Mouse (Mus musculus) embryonic facial prominence, embryonic 12.5 days (tissue): ENCODE results near the gene Poll. TPM values are rescaled to one million over a fixed set of nuclear protein-coding genes. Genes with fewer than 3 reads are reported as not detected.

Experiments
- ATAC-seq: fragments of 200-750 bp; cut with Nextera tagmentation; 2 replicates; pipeline ENCODE4 v1.8.0; 2017; ENCODE audit not compliant: insufficient number of reproducible peaks, insufficient read depth, low FRiP score, low TSS enrichment
- H3K27ac ChIP-seq: fragments of 300-500 bp; sonication (generic); 2 replicates; pipeline ENCODE4 v1.5.1; 2016; ENCODE audit warnings: mild to moderate bottlenecking
- H3K27me3 ChIP-seq: fragments of 300-500 bp; sonication (generic); 2 replicates; pipeline ENCODE4 v1.6.1; 2016; ENCODE audit warnings: mild to moderate bottlenecking, moderate library complexity
- H3K36me3 ChIP-seq: fragments of 300-500 bp; sonication (generic); 2 replicates; pipeline ENCODE4 v1.6.1; 2016; ENCODE audit warnings: mild to moderate bottlenecking
- H3K4me1 ChIP-seq: fragments of 300-500 bp; sonication (generic); 2 replicates; pipeline ENCODE4 v1.6.1; 2016
- H3K4me2 ChIP-seq: fragments of 300-500 bp; sonication (generic); replicated peaks from 2 replicates; pipeline ENCODE4 v1.6.1; 2016; ENCODE audit warnings: mild to moderate bottlenecking, moderate library complexity
- H3K4me3 ChIP-seq: fragments of 300-500 bp; sonication (generic); 2 replicates; pipeline ENCODE4 v1.5.1; 2016; ENCODE audit warnings: mild to moderate bottlenecking
- H3K9ac ChIP-seq: fragments of 300-500 bp; sonication (generic); 2 replicates; pipeline ENCODE4 v1.6.1; 2016; ENCODE audit warnings: mild to moderate bottlenecking, moderate library complexity
- H3K9me3 ChIP-seq: fragments of 300-500 bp; sonication (generic); 2 replicates; pipeline ENCODE4 v1.6.1; 2016; ENCODE audit warnings: mild to moderate bottlenecking, moderate library complexity
- WGBS: fragments of 180-500 bp; shearing (Covaris S2); methylation state at CpG from one replicate; pipeline ENCODE4 v1.1.7; 2016; 5-methylcytosine and 5-hydroxymethylcytosine counted together
- polyA plus RNA-seq: library from polyadenylated mRNA; unstranded; fragments of >200 nt; fragmentation: Nextera tagmentation; extraction: Ambion mirVana; gene quantifications from 2 replicates; pipeline ENCODE4 v1.2.1, GENCODE M21; 2016

Gene Poll
- 15.6 and 17.6 TPM in 2 replicates for polyA plus RNA-seq

- Histone ChIP-seq H3K4me2 (peak within 1 kb of the TSS; percentile 90), H3K27me3 (no peaks in the 10 kb centered on the region), H3K9ac (peak within 1 kb of the TSS; percentile 75), H3K9me3 (no peaks in the 10 kb centered on the region), H3K4me1 (peaks cover 16% of the 10 kb centered on the region; the same call in 1 of the 2 replicates), H3K27ac (peak within 1 kb of the TSS; percentile 73), H3K4me3 (peak within 1 kb of the TSS; percentile 75), H3K36me3 (peaks cover 21% of the 10 kb centered on the region; the same call in 1 of the 2 replicates)
- 1% methylated on average over 35 of the region's 35 CpGs for WGBS
- ATAC-seq, result peak; percentile 64
These were observed at the start of gene Poll, which contains the start of gene Gm17018 for GRCm38 (mm10) chr19:45560153-45560890. TSS of gene Poll (minus strand) at chr19:45560531. TSS of gene Gm17018 (plus strand) at chr19:45560615.

- no peak overlapping the region for H3K27ac ChIP-seq
- no peak overlapping the region for H3K9ac ChIP-seq
- peaks cover 3% of the 10 kb centered on the region; the same call in 1 of the 2 replicates for H3K4me1 ChIP-seq
- WGBS, result 86% methylated on average over 13 of the region's 13 CpGs
- no peaks in the 10 kb centered on the region for H3K9me3 ChIP-seq
- H3K27me3 ChIP-seq, result no peaks in the 10 kb centered on the region
- no peak overlapping the region for H3K4me3 ChIP-seq
- 0 out of 2 replicates have a peak, but pooled peaks cover 2% of the 10 kb centered on the region for H3K36me3 ChIP-seq
- no peak for ATAC-seq
- no peak overlapping the region for H3K4me2 ChIP-seq
These were observed 48.5 kb upstream of the Poll start for GRCm38 (mm10) chr19:45608648-45609339.

GRCm38 (mm10) chr19:45607479-45607878 lies 47.1 kb upstream of the Poll start:
- no peaks in the 10 kb centered on the region for H3K27me3 ChIP-seq
- H3K4me3 ChIP-seq, result no peak overlapping the region
- ATAC-seq, result no peak
- WGBS, result 29% methylated on average over 7 of the region's 7 CpGs
- peaks cover 3% of the 10 kb centered on the region; the same call in 1 of the 2 replicates for H3K4me1 ChIP-seq
- no peak overlapping the region for H3K4me2 ChIP-seq
- H3K36me3 ChIP-seq, result 0 out of 2 replicates have a peak, but pooled peaks cover 2% of the 10 kb centered on the region
- H3K9me3 ChIP-seq, result no peaks in the 10 kb centered on the region
- 0 out of 2 replicates have a peak overlapping the region, but pooled peaks have one; percentile 47 for H3K27ac ChIP-seq
- H3K9ac ChIP-seq, result no peak overlapping the region

- Histone ChIP-seq H3K4me2 (no peak overlapping the region), H3K4me3 (no peak overlapping the region), H3K9ac (no peak overlapping the region), H3K27ac (no peak overlapping the region), H3K4me1 (peaks cover 3% of the 10 kb centered on the region; the same call in 1 of the 2 replicates), H3K9me3 (no peaks in the 10 kb centered on the region), H3K27me3 (no peaks in the 10 kb centered on the region), H3K36me3 (0 out of 2 replicates have a peak, but pooled peaks cover 4% of the 10 kb centered on the region)
- ATAC-seq, result no peak
- 76% methylated on average over 4 of the region's 4 CpGs for WGBS
These were observed 46.4 kb upstream of the Poll start for GRCm38 (mm10) chr19:45606701-45607100.

GRCm38 (mm10) chr19:45602606-45603005 lies 42.3 kb upstream of the Poll start:
- Histone ChIP-seq H3K9me3 (no peaks in the 10 kb centered on the region), H3K4me3 (no peak overlapping the region), H3K27ac (no peak overlapping the region), H3K27me3 (0 out of 2 replicates have a peak, but pooled peaks cover 2% of the 10 kb centered on the region), H3K36me3 (peaks cover 3% of the 10 kb centered on the region; the same call in 1 of the 2 replicates), H3K4me1 (peaks cover 1% of the 10 kb centered on the region; the same call in 1 of the 2 replicates), H3K4me2 (no peak overlapping the region), H3K9ac (no peak overlapping the region)
- 82% methylated on average over 5 of the region's 5 CpGs for WGBS
- no peak for ATAC-seq

- Histone ChIP-seq H3K27ac (no peak overlapping the region), H3K27me3 (0 out of 2 replicates have a peak, but pooled peaks cover 2% of the 10 kb centered on the region), H3K4me2 (no peak overlapping the region), H3K9me3 (no peaks in the 10 kb centered on the region), H3K36me3 (peaks cover 3% of the 10 kb centered on the region; the same call in 1 of the 2 replicates), H3K4me3 (no peak overlapping the region), H3K4me1 (peaks cover 5% of the 10 kb centered on the region; the same call in 1 of the 2 replicates), H3K9ac (no peak overlapping the region)
- ATAC-seq, result no peak
- 80% methylated on average over 4 of the region's 4 CpGs for WGBS
These were observed 36.8 kb upstream of the Poll start for GRCm38 (mm10) chr19:45597106-45597505.

GRCm38 (mm10) chr19:45596434-45596833 lies 36.1 kb upstream of the Poll start:
- Histone ChIP-seq H3K36me3 (no peaks in the 10 kb centered on the region; the same call in 1 of the 2 replicates), H3K27me3 (0 out of 2 replicates have a peak, but pooled peaks cover 2% of the 10 kb centered on the region)
- 56% methylated on average over 6 of the region's 6 CpGs for WGBS

GRCm38 (mm10) chr19:45596019-45596418 lies 35.7 kb upstream of the Poll start:
- Histone ChIP-seq H3K4me2 (no peak overlapping the region), H3K9ac (no peak overlapping the region), H3K27me3 (0 out of 2 replicates have a peak, but pooled peaks cover 2% of the 10 kb centered on the region), H3K36me3 (no peaks in the 10 kb centered on the region; the same call in 1 of the 2 replicates), H3K27ac (no peak overlapping the region), H3K4me3 (no peak overlapping the region), H3K4me1 (peaks cover 5% of the 10 kb centered on the region; the same call in 1 of the 2 replicates), H3K9me3 (no peaks in the 10 kb centered on the region)
- ATAC-seq, result peak; percentile 61; the same call in 1 of the 2 replicates
- WGBS, result 23% methylated on average over 7 of the region's 7 CpGs

More at GRCm38 (mm10) chr19:45596434-45596833, 36.1 kb upstream of the Poll start:
- H3K27ac ChIP-seq, result no peak overlapping the region
- no peaks in the 10 kb centered on the region for H3K9me3 ChIP-seq
- H3K4me2 ChIP-seq, result no peak overlapping the region
- no peak overlapping the region for H3K4me3 ChIP-seq
- no peak overlapping the region for H3K9ac ChIP-seq
- H3K4me1 ChIP-seq, result peaks cover 5% of the 10 kb centered on the region; the same call in 1 of the 2 replicates
- peak; percentile 47; the same call in 1 of the 2 replicates for ATAC-seq

GRCm38 (mm10) chr19:45595481-45595880 lies 35.1 kb upstream of the Poll start:
- Histone ChIP-seq H3K27me3 (0 out of 2 replicates have a peak, but pooled peaks cover 2% of the 10 kb centered on the region), H3K9me3 (no peaks in the 10 kb centered on the region), H3K36me3 (no peaks in the 10 kb centered on the region; the same call in 1 of the 2 replicates), H3K4me3 (no peak overlapping the region), H3K4me1 (peaks cover 5% of the 10 kb centered on the region; the same call in 1 of the 2 replicates), H3K27ac (no peak overlapping the region), H3K9ac (no peak overlapping the region), H3K4me2 (no peak overlapping the region)
- WGBS, result 88% methylated on average over 6 of the region's 6 CpGs
- ATAC-seq, result no peak

- ATAC-seq, result no peak
- WGBS, result 91% methylated on average over 7 of the region's 7 CpGs
- H3K27me3 ChIP-seq, result 0 out of 2 replicates have a peak, but pooled peaks cover 2% of the 10 kb centered on the region
These were observed 33.7 kb upstream of the Poll start for GRCm38 (mm10) chr19:45594079-45594478.

GRCm38 (mm10) chr19:45592916-45593315 lies 32.6 kb upstream of the Poll start:
- Histone ChIP-seq H3K36me3 (no peaks in the 10 kb centered on the region), H3K27me3 (no peaks in the 10 kb centered on the region)
- ATAC-seq, result no peak

More at GRCm38 (mm10) chr19:45594079-45594478, 33.7 kb upstream of the Poll start:
- peaks cover 5% of the 10 kb centered on the region; the same call in 1 of the 2 replicates for H3K4me1 ChIP-seq
- no peaks in the 10 kb centered on the region for H3K36me3 ChIP-seq
- no peak overlapping the region for H3K27ac ChIP-seq
- no peak overlapping the region for H3K4me2 ChIP-seq
- no peak overlapping the region for H3K9ac ChIP-seq
- no peak overlapping the region for H3K4me3 ChIP-seq
- no peaks in the 10 kb centered on the region for H3K9me3 ChIP-seq

More at GRCm38 (mm10) chr19:45592916-45593315, 32.6 kb upstream of the Poll start:
- Histone ChIP-seq H3K4me1 (peaks cover 5% of the 10 kb centered on the region; the same call in 1 of the 2 replicates), H3K9ac (no peak overlapping the region), H3K4me3 (no peak overlapping the region), H3K27ac (no peak overlapping the region), H3K9me3 (no peaks in the 10 kb centered on the region), H3K4me2 (no peak overlapping the region)
- 83% methylated on average over 9 of the region's 9 CpGs for WGBS
